Mouse (Mus musculus): ENCODE measurements around the gene Ly6g6f. TPM values are rescaled to one million over a fixed set of nuclear protein-coding genes. Genes with fewer than 3 reads are reported as not detected.
A peak's percentile ranks its signal among the peaks of the same experiment; 100 is the strongest.

Ly6g6f gene
- polyA plus RNA-seq, 1 experiment: 9.7 TPM

GRCm38 (mm10) chr17:35121871-35122303 is 36.5 kb upstream of the Ly6g6f start, which contains the start of gene Csnk2b:
Gene Csnk2b (minus strand): TSS chr17:35122053.
- peak within 1 kb of the TSS; percentile 99 for H3K4me3 ChIP-seq (ENCODE audit: extremely low read depth, insufficient read depth, insufficient read length)
- TF ChIP-seq CTCF (IDR thresholded peaks at IDR 0.05; ENCODE audit: extremely low read depth, insufficient read depth, insufficient read length, insufficient replicate concordance) (no peak), POLR2A (IDR thresholded peaks at IDR 0.05; ENCODE audit: low read depth, low read length) (no peak)
- WGBS: 1% methylated on average over 19 of the region's 19 CpGs
- no peaks in the 10 kb centered on the region for H3K27me3 ChIP-seq (ENCODE audit: control insufficient read depth, insufficient read depth, low read length)
- H3K27ac ChIP-seq (ENCODE audit: insufficient read depth, low read length): peak within 1 kb of the TSS; percentile 79
- DNase-seq (ENCODE audit: low read depth in 1 of 2, low spot score in 2 of 2): no peak
- H3K4me1 ChIP-seq (ENCODE audit: control insufficient read depth, insufficient read depth, insufficient read length): peaks cover 9% of the 10 kb centered on the region
- peaks cover 19% of the 10 kb centered on the region for H3K36me3 ChIP-seq (ENCODE audit: control insufficient read depth, insufficient read depth, low read length)

- peak; percentile 96 to 97 for DNase-seq (ENCODE audit: low read depth in 1 of 2, low spot score in 2 of 2)
- H3K4me1 ChIP-seq (ENCODE audit: control insufficient read depth, insufficient read depth, insufficient read length): peaks cover 8% of the 10 kb centered on the region
- H3K27me3 ChIP-seq (ENCODE audit: control insufficient read depth, insufficient read depth, low read length): no peaks in the 10 kb centered on the region
- H3K36me3 ChIP-seq (ENCODE audit: control insufficient read depth, insufficient read depth, low read length): peaks cover 21% of the 10 kb centered on the region
- H3K27ac ChIP-seq (ENCODE audit: insufficient read depth, low read length): peak within 1 kb of the TSS; percentile 79
- TF ChIP-seq CTCF (IDR thresholded peaks at IDR 0.05; ENCODE audit: extremely low read depth, insufficient read depth, insufficient read length, insufficient replicate concordance) (no peak), POLR2A (IDR thresholded peaks at IDR 0.05; ENCODE audit: low read depth, low read length) (peak; percentile 34; the same call in 1 of the 2 replicates)
- under 1% methylated on average over 49 of the region's 50 CpGs for WGBS
- peak within 1 kb of the TSS; percentile 99 for H3K4me3 ChIP-seq (ENCODE audit: extremely low read depth, insufficient read depth, insufficient read length)
These were observed 35.9 kb upstream of the Ly6g6f start, which contains the start of gene Gpank1 for GRCm38 (mm10) chr17:35121143-35121799. Gene Gpank1 (plus strand): TSS chr17:35121455.

GRCm38 (mm10) chr17:35120745-35121142 is 35.3 kb upstream of the Ly6g6f start:
- under 1% methylated on average over 33 of the region's 33 CpGs for WGBS
- TF ChIP-seq POLR2A (IDR thresholded peaks at IDR 0.05; ENCODE audit: low read depth, low read length) (no peak), CTCF (IDR thresholded peaks at IDR 0.05; ENCODE audit: extremely low read depth, insufficient read depth, insufficient read length, insufficient replicate concordance) (no peak)
- peaks cover 23% of the 10 kb centered on the region for H3K36me3 ChIP-seq (ENCODE audit: control insufficient read depth, insufficient read depth, low read length)
- DNase-seq (ENCODE audit: low read depth in 1 of 2, low spot score in 2 of 2): no peak
- H3K27ac ChIP-seq (ENCODE audit: insufficient read depth, low read length): peak overlapping the region; percentile 76
- peaks cover 8% of the 10 kb centered on the region for H3K4me1 ChIP-seq (ENCODE audit: control insufficient read depth, insufficient read depth, insufficient read length)
- peak overlapping the region; percentile 99 for H3K4me3 ChIP-seq (ENCODE audit: extremely low read depth, insufficient read depth, insufficient read length)
- no peaks in the 10 kb centered on the region for H3K27me3 ChIP-seq (ENCODE audit: control insufficient read depth, insufficient read depth, low read length)

- WGBS: 76% methylated on average over 8 of the region's 8 CpGs
- Histone ChIP-seq H3K27me3 (ENCODE audit: control insufficient read depth, insufficient read depth, low read length) (no peaks in the 10 kb centered on the region), H3K4me1 (ENCODE audit: control insufficient read depth, insufficient read depth, insufficient read length) (peaks cover 2% of the 10 kb centered on the region; the same call in 1 of the 2 replicates), H3K4me3 (ENCODE audit: extremely low read depth, insufficient read depth, insufficient read length) (no peak within 1 kb of the TSS), H3K27ac (ENCODE audit: insufficient read depth, low read length) (no peak within 1 kb of the TSS), H3K36me3 (ENCODE audit: control insufficient read depth, insufficient read depth, low read length) (peaks cover 18% of the 10 kb centered on the region)
- DNase-seq (ENCODE audit: low read depth in 1 of 2, low spot score in 2 of 2): peak in 1 of 2 experiments; percentile 46
- TF ChIP-seq CTCF (IDR thresholded peaks at IDR 0.05; ENCODE audit: extremely low read depth, insufficient read depth, insufficient read length, insufficient replicate concordance) (peak; percentile 43; the same call in 1 of the 2 replicates), POLR2A (IDR thresholded peaks at IDR 0.05; ENCODE audit: low read depth, low read length) (no peak)
These were observed 29.9 kb upstream of the Ly6g6f start, which contains the start of gene Ly6g5b for GRCm38 (mm10) chr17:35115046-35116019. Gene Ly6g5b (minus strand): TSS chr17:35115428.

GRCm38 (mm10) chr17:35111774-35112173 is 26.4 kb upstream of the Ly6g6f start:
- 85% methylated on average over 9 of the region's 9 CpGs for WGBS
- no peak for DNase-seq (ENCODE audit: low read depth in 1 of 2, low spot score in 2 of 2)
- Histone ChIP-seq H3K4me1 (ENCODE audit: control insufficient read depth, insufficient read depth, insufficient read length) (no peaks in the 10 kb centered on the region; the same call in 1 of the 2 replicates), H3K27me3 (ENCODE audit: control insufficient read depth, insufficient read depth, low read length) (no peaks in the 10 kb centered on the region), H3K27ac (ENCODE audit: insufficient read depth, low read length) (no peak overlapping the region), H3K4me3 (ENCODE audit: extremely low read depth, insufficient read depth, insufficient read length) (no peak overlapping the region), H3K36me3 (ENCODE audit: control insufficient read depth, insufficient read depth, low read length) (peaks cover 6% of the 10 kb centered on the region)
- no peak for TF ChIP-seq POLR2A (IDR thresholded peaks at IDR 0.05; ENCODE audit: low read depth, low read length)
- no peak for TF ChIP-seq CTCF (IDR thresholded peaks at IDR 0.05; ENCODE audit: extremely low read depth, insufficient read depth, insufficient read length, insufficient replicate concordance)

GRCm38 (mm10) chr17:35108097-35108496 is 22.7 kb upstream of the Ly6g6f start, which contains the start of gene Ly6g5c:
Gene Ly6g5c (plus strand): TSS chr17:35108279.
- no peak for TF ChIP-seq CTCF (IDR thresholded peaks at IDR 0.05; ENCODE audit: extremely low read depth, insufficient read depth, insufficient read length, insufficient replicate concordance)
- TF ChIP-seq POLR2A (IDR thresholded peaks at IDR 0.05; ENCODE audit: low read depth, low read length): no peak
- no peaks in the 10 kb centered on the region for H3K27me3 ChIP-seq (ENCODE audit: control insufficient read depth, insufficient read depth, low read length)
- no peak for DNase-seq (ENCODE audit: low read depth in 1 of 2, low spot score in 2 of 2)
- H3K36me3 ChIP-seq (ENCODE audit: control insufficient read depth, insufficient read depth, low read length): no peaks in the 10 kb centered on the region; the same call in 1 of the 2 replicates
- H3K4me3 ChIP-seq (ENCODE audit: extremely low read depth, insufficient read depth, insufficient read length): no peak within 1 kb of the TSS
- 88% methylated on average over 6 of the region's 6 CpGs for WGBS
- no peaks in the 10 kb centered on the region for H3K4me1 ChIP-seq (ENCODE audit: control insufficient read depth, insufficient read depth, insufficient read length)
- no peak within 1 kb of the TSS for H3K27ac ChIP-seq (ENCODE audit: insufficient read depth, low read length)
